Mouse (Mus musculus) layer of hippocampus, adult 2 months (tissue): Measurements from ENCODE around the gene Itga2. TPM values are rescaled to one million over a fixed set of nuclear protein-coding genes. Genes with fewer than 3 reads are reported as not detected.

Experiments
- DNase-seq, 2 experiments: peaks; one replicate each; pipeline ENCODE4 v3.0.0; 2022; ENCODE audit warnings: low spot score in 2 of 2
- H3K27ac ChIP-seq: fragments of 200-600 bp; 2 replicates; pipeline ENCODE4 v1.8.1; 2022
- H3K4me3 ChIP-seq: fragments of 200-600 bp; 2 replicates; pipeline ENCODE4 v1.8.1; 2022; ENCODE audit warnings: mild to moderate bottlenecking
- CTCF ChIP-seq: fragments of 200-600 bp; conservative IDR thresholded peaks from 2 replicates; pipeline ENCODE4 v1.8.1; 2022; ENCODE audit warnings: antibody characterized with exemption, mild to moderate bottlenecking, moderate library complexity
- total RNA-seq, 2 experiments: library from RNA; stranded (reverse); gene quantifications; 2 replicates each; pipeline ENCODE4 v1.2.3; 2021

Itga2 gene
- total RNA-seq, 2 experiments from 2014 or later = 0.31 TPM; not detected in 1

DNA sequence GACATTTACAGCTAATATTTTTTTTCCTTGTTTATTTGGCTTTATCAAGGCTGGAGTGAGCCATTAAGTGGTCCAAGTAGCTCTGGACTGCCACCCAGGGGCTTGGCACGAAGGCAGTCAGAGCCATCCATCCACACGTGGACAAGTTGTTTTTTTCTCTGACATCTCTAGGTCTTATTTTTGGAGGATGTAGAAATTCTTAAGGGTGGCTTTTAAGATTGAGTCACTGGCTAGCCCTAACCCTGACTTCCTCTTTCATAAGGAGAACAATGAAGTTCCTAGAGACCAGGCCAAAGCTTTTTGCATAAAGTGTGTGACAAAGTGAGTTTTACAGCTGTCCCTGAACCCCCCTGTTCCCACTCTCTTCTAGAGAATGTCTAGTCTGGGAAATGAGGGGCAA is 97.3 kb downstream of the Itga2 start:
- no peak for TF ChIP-seq CTCF
- Histone ChIP-seq H3K27ac (peak overlapping the region; percentile 36; the same call in 1 of the 2 replicates), H3K4me3 (no peak overlapping the region)
- no peak for DNase-seq

DNA sequence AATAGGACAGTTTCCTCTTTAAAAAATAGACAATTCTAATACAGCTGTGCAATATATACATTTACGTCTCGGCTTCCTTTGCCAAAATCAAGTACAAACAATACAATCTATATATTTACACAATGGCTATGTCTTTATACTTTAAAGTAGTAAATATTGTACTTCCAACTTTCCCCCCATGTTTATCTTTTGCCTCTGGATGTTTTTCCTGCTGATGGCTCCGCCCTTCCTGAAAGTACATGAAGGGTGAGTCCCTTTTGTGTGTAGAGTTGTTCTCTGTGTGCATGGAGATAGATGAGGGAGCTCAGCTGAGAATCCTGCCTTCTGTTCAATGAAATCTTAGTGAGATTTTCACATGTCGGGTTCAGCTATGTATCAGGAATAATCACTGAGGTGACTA is 98.5 kb downstream of the Itga2 start:
- DNase-seq = no peak
- Histone ChIP-seq H3K4me3 (no peak overlapping the region), H3K27ac (no peak overlapping the region)
- TF ChIP-seq CTCF = no peak

DNA sequence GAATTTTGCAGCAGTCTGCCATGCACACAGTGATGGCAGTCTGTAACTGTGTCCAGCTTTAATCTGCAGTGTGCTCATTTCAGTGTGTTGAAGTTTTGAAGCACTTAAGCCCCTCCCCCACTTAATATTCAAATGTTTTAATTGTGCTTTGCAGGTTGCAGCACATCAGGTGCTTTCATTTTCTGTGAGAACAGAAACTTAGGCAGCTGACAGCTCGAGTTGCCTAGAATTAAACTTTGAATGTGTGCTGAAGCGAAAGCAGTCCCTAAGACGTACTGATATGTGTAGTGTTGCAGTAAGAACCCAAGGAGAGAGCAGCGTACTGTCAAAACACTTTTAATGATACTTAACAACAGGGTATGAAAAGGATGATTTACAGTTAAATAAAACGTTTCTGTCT is 99.1 kb downstream of the Itga2 start:
- Histone ChIP-seq H3K27ac (no peak overlapping the region), H3K4me3 (no peak overlapping the region)
- DNase-seq = no peak
- TF ChIP-seq CTCF = no peak

- no peak for DNase-seq
- peak; percentile 83 for TF ChIP-seq CTCF
- no peak overlapping the region for H3K27ac ChIP-seq
- no peak overlapping the region for H3K4me3 ChIP-seq
Measured at GRCm38 (mm10) chr13:114831367-114831833, 100.5 kb downstream of the Itga2 start.

DNA sequence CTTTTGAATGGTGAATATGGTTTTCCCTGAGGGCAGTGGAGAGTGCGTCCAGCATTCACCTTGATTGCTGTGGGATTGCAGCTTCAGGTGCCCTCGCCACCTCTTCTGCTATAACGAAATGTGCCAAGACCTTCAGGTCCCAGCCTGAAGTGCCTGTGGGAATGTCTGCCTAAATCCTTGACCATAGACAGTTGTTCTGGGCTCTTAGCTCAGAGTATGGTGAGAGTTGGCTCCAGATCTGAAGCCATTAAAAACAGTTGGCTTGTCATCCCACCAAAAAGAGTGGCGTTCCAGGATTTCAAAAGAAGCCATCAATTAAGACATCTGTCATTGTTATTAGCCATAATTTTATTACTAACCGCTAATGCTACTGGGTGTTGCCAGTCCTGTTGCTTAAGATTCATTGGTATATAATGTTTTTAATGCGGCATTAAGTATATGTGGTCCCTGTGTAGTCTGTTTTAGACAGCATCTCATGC is 106.5 kb downstream of the Itga2 start:
- H3K4me3 ChIP-seq = no peak overlapping the region
- H3K27ac ChIP-seq = no peak overlapping the region
- TF ChIP-seq CTCF = no peak
- no peak for DNase-seq

DNA sequence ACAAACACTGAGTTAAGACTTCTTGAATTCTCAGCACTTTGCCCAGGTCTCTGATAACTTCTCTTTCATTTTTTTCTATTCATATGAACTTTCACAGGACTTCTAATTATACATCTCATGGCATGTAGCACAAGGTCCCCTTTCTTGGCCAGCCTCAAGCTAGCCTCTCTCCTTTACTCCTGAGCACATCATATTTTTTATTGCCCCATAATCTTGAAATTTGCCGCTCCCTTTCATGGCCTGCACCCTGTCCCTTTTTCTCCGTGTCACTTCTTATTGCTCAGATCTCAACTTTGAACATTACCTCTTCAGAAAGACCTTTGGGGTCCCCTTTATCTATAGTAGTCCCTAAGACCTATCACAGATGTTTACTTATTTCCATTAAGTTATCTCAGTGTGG is 109.0 kb downstream of the Itga2 start:
- Histone ChIP-seq H3K27ac (no peak overlapping the region), H3K4me3 (no peak overlapping the region)
- DNase-seq = no peak
- no peak for TF ChIP-seq CTCF

- TF ChIP-seq CTCF = no peak
- H3K27ac ChIP-seq = peak overlapping the region; percentile 80
- DNase-seq = no peak
- peak overlapping the region; percentile 73 for H3K4me3 ChIP-seq
Measured at GRCm38 (mm10) chr13:114818513-114818912, 113.4 kb downstream of the Itga2 start.

GRCm38 (mm10) chr13:114817751-114818360 is 114.0 kb downstream of the Itga2 start, which contains the start of gene Mocs2:
Mocs2 (plus strand) TSS chr13:114818236.
- peak; percentile 91 to 93 for DNase-seq
- Histone ChIP-seq H3K27ac (peak within 1 kb of the TSS; percentile 80), H3K4me3 (peak within 1 kb of the TSS; percentile 73)
- TF ChIP-seq CTCF = peak; percentile 20; the same call in 1 of the 2 replicates

DNA sequence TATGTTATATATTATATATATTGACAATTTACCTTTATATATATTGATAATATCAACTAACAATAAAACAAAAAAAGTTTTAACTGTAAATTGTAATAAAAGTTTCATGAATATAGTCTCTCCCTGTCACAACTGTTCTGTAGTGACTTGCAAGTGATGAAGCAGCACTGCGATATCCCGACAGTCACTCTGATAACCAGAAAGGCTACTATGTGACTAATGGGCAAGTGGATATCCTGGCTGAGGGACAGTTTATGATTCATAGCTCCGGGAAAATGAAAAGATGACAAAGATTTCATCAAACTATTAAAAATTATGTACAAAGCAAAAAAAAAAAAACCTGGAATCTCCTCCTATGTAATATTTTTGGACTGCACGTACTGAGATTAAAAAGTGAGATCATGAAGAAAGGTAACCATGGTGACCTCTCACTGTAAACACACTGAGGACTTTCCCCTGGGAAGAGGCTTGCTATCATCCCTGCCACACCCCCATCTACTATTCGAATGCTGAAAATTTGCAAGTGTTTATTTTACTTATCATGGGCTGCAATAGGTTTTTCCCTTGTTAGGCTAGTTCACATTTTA is 122.2 kb downstream of the Itga2 start:
- no peak for DNase-seq
- TF ChIP-seq CTCF = no peak
- H3K4me3 ChIP-seq = no peak overlapping the region
- H3K27ac ChIP-seq = no peak overlapping the region

GRCm38 (mm10) chr13:114802971-114803370 is 128.9 kb downstream of the Itga2 start:
- H3K4me3 ChIP-seq = no peak overlapping the region
- no peak for DNase-seq
- no peak for TF ChIP-seq CTCF
- H3K27ac ChIP-seq = no peak overlapping the region

- no peak for DNase-seq
- no peak overlapping the region for H3K4me3 ChIP-seq
- no peak for TF ChIP-seq CTCF
- H3K27ac ChIP-seq = no peak overlapping the region
Measured at GRCm38 (mm10) chr13:114801857-114802256, 130.0 kb downstream of the Itga2 start.

DNA sequence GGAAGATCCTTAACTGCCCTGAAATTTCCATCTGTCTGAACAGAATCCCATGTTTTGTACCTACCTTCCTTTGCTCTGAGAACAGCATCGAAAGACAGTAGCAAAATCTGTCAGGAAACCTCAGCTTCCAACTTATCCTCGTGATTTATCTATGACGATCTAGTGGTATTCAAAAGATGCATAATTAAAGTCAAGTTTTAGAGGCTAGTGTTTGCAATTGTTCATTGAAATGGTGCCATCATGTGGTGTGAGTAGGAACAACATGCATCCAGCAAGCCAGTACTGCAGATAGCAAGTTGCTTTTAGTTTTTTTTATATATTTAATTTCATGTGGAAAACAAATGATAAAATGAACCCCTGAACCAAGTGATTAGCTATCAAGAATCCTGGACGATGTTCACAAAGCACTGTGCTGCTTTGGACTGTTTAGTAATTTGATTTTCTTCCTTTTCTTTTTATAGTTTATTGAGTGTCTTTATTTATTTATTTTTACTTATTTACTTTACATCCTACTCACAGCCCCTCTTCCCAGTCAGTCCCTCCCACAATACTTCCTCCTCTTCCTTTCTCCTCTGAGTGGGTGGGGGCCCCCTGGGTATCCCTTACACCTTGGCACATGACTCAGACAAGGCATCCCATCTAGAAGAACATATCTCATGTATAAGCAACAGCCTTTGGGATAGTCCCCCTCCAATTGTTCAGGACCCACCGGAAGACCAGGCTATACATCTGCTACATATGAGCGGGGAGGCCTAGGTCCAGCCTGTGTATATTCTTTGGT is 138.5 kb downstream of the Itga2 start:
- peak; percentile 66 to 79 for DNase-seq
- Histone ChIP-seq H3K4me3 (no peak overlapping the region), H3K27ac (no peak overlapping the region)
- peak; percentile 97 for TF ChIP-seq CTCF

- no peak overlapping the region for H3K27ac ChIP-seq
- no peak overlapping the region for H3K4me3 ChIP-seq
- DNase-seq = no peak
- TF ChIP-seq CTCF = peak; percentile 82
Measured at GRCm38 (mm10) chr13:114791511-114791910, 140.4 kb downstream of the Itga2 start.

Other genes starting within 250 kb of the Itga2 start
- 10 to 100 TPM; 79.8 to 86.7 TPM for gene Mocs2, start 113.9 kb downstream of the Itga2 start, total RNA-seq
- gene Pelo, start 158.1 kb upstream of the Itga2 start, total RNA-seq = 10 to 100 TPM; 19.8 to 22.5 TPM
- 1 to 10 TPM; 1.5 to 4.1 TPM for gene Gm49395, start 169.8 kb upstream of the Itga2 start, total RNA-seq
- 1 to 10 TPM; 5.3 to 7.1 TPM for gene Itga1, start 169.9 kb upstream of the Itga2 start, total RNA-seq